Mouse (Mus musculus) brain, adult 2 months (tissue): Measurements from ENCODE around the gene Mtmr3.
A peak's percentile ranks its signal among the peaks of the same experiment; 100 is the strongest.

ENCODE experiments used
- DNase-seq: peaks from one replicate; pipeline ENCODE4 v3.0.0; 2011; ENCODE audit warnings: low read depth, low spot score

Gene Mtmr3

GRCm38 (mm10) chr11:4466191-4466590 is 128.5 kb downstream of the Mtmr3 start:
- DNase-seq = no peak

GRCm38 (mm10) chr11:4464616-4465015 is 130.0 kb downstream of the Mtmr3 start:
- no peak for DNase-seq

- DNase-seq = no peak
Measured at GRCm38 (mm10) chr11:4464186-4464585, 130.5 kb downstream of the Mtmr3 start.

- no peak for DNase-seq
Measured at GRCm38 (mm10) chr11:4462868-4463267, 131.8 kb downstream of the Mtmr3 start.

GRCm38 (mm10) chr11:4461154-4461553 is 133.5 kb downstream of the Mtmr3 start:
- no peak for DNase-seq

DNA sequence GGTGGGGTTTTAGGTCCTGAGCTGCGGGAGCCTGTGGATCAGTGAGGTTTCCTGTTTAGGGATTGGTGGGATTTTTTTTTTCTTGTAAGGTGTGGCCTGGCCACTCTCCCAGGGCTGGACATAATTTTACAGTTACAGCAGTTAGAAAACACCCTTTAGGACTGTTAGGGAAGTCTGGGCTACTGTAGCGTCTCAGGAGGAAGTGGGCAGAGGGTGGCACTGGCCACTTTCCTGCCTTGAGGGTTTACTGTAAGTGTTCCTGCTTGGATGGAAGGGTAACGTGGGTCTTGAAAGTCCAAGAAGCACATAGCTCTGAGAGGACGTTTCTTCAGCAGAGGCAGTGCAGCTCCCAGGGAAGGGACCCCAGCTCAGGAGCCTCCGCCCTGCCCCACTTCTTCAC is 134.0 kb downstream of the Mtmr3 start:
- no peak for DNase-seq

- no peak for DNase-seq
Measured at GRCm38 (mm10) chr11:4454895-4455535, 139.6 kb downstream of the Mtmr3 start.

- peak; percentile 18 for DNase-seq
Measured at GRCm38 (mm10) chr11:4452467-4453184, 142.0 kb downstream of the Mtmr3 start.

GRCm38 (mm10) chr11:4451116-4451515 is 143.5 kb downstream of the Mtmr3 start:
- DNase-seq = peak; percentile 72

DNA sequence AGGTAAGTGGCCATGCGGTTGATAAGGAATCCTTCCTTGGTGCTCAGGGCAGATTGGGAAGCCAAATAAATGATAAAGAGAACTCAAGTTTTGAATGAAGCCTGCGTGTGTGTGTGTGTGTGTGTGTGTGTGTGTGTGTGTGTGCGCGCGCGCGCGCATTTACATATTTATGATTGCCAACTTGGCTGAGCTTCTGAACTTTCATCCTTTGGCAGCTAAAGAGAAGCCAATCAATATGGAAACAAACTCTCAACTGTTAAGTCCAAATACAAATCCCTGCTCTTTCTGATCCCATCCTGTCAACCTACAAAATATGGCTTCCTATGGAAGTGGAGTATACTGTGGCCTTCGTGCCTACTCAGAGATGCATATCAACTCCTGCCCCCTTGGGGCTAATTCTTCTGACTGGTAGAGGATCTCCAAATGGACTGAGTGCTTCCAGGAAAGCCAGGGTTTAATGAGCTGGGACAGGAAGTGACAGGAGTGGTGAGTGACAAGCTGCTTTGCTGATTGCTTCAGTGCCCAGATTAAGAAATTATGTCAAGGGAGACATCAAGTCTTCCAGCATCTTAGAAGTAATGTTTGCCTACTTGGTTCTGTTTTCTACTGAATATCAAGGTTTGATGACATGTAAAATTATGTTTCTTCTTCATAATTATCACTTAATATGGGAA is 148.3 kb downstream of the Mtmr3 start:
- DNase-seq = no peak

DNA sequence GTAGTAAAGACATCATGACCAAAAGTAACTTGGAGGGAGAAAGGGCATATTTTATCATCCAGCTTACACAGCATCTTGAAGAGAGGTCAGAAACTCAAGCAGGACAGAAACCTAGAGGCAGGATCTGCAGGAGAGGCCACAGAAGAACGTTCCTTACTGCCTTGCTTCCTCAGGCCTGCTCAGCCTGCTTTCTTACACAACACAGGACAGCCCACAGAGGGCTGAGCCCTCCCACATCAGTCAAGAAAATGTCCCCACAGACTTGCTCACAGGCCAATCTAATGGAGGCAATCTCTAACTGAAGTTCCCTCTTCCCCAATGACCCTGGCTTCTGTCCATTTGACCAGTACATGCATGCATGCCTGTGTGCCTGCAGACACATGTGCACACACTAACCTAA is 152.4 kb downstream of the Mtmr3 start:
- no peak for DNase-seq

DNA sequence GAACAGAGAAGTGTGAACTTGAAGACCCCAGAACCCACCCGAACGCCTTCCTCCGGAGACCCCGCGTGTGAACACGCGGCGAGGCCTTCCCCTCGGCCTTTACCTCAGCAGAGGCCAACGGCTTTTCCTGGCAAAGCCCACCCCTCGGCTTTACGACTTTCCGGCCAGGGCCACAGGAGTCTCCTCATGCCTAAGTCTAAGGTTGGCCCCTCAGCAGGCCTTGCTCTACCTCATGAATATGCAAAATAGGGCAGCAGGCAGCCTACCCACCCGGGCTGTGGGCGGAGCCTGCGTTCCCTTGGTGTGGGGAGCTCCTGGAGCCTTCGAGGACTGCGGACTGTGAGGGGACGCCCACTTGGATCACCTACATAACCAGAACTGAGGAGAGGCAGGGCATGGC is 153.7 kb downstream of the Mtmr3 start, which contains the start of gene Hormad2:
Gene Hormad2, minus strand, starts transcription at position 128 of the 400 bp plus-strand sequence.
- DNase-seq = no peak

DNA sequence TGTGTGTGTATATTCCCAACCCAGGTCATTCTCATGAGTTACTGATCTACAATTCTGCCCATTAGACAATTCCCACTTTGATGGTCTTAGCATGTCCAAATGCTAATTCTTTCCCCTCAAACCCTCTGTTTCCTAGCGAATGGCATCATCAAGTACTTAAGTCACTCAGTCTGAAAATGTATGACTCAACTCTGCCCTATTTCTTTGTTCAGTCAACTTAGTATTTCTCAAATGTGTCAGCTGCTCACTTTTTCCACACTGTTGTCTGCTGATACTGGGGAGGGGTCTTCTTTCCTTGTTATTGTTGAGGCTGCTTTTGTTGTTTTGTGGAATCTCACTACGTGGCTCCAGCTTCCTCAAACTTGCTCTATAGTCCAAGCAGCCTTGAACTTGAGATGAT is 156.5 kb downstream of the Mtmr3 start:
- DNase-seq = no peak

DNA sequence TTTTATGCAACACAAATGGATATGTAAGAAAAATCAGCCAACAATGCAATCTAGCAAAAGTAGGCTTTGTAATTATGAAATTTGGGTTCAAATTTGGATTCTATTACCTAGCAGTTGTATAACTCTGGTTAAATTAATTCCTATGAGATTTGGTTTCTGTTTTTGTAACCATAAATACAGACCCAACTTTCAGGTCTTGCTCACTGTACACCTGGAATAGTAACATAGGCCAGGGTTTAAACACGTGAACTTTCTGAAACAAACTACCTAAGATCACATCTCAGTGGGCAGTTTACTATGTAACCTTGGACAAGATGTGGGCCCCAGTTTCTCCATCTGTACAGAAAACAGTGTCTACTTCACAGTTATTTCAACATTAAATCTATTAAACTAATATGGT is 157.3 kb downstream of the Mtmr3 start:
- no peak for DNase-seq

GRCm38 (mm10) chr11:4436631-4437030 is 158.0 kb downstream of the Mtmr3 start:
- peak; percentile 45 for DNase-seq

DNA sequence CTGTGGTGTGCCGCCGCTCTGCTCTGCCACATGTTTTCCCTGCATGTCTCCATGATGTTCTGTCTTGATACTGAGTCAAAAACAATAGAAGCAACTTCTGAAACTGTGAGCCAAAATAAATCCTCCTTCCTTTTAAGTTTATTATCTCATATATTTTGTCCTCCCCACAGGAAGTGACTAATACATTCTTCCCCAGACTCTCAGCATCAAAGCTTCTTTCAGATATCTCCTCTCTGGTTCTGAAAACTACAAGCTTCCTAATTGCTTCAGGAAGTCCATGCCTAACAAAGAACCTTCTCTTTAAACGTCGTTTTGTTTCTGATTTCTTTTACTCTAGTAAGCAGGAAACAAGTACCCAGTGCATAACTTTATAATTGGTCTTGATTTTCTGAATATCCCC is 160.2 kb downstream of the Mtmr3 start:
- no peak for DNase-seq
